Mouse (Mus musculus): ENCODE results near the gene Rasgef1b.

The Rasgef1b gene

GRCm38 (mm10) chr5:99599376-99599775 lies 129.5 kb downstream of the Rasgef1b start:
- DNase-seq: peak; percentile 67

GRCm38 (mm10) chr5:99598470-99599110 lies 130.3 kb downstream of the Rasgef1b start:
- no peak for DNase-seq

- DNase-seq: no peak
Measured at GRCm38 (mm10) chr5:99597701-99598100, 131.2 kb downstream of the Rasgef1b start.

DNA sequence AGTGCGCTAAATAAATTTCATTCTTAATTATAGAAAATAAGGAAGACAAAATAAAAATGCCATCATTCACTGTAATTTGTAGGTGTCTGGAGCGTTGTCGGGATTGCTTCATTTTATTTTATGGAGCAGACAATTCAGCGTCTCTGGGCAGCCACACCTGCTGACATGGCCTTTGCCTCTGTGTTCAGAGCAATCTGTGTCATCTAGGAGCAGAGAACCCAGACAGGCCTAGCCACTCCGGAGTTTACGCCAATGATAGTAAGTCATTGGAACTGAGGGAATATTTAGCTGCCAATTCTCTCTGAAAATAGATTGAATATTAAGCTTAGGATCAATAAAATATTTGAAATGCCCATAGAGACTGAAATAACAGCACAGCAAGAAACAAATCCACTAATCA lies 137.5 kb downstream of the Rasgef1b start:
- no peak for DNase-seq

- no peak for DNase-seq
Measured at GRCm38 (mm10) chr5:99590539-99590938, 138.3 kb downstream of the Rasgef1b start.

GRCm38 (mm10) chr5:99587994-99588393 lies 140.9 kb downstream of the Rasgef1b start:
- no peak for DNase-seq

DNA sequence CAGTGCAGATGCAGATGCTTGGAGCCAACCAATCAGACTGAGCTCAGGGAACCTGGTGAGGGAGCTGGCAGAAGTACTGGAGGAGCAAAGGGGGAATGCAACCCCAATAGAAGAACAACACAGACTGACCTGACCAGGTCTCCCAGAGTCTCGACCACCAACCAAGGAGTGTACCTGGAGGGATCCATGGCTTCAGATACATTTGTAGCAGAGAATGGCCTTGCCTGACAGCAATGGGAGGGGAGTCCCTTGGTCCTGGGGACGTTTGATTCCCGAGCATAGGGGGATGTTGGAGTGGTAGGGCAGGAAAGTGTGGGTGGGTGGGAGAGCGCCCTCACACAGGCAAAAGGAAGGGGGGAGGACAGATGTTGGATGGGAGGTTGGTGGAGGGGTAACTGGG lies 141.3 kb downstream of the Rasgef1b start:
- DNase-seq: no peak

- DNase-seq: peak; percentile 52
Measured at GRCm38 (mm10) chr5:99586287-99586686, 142.6 kb downstream of the Rasgef1b start.

DNA sequence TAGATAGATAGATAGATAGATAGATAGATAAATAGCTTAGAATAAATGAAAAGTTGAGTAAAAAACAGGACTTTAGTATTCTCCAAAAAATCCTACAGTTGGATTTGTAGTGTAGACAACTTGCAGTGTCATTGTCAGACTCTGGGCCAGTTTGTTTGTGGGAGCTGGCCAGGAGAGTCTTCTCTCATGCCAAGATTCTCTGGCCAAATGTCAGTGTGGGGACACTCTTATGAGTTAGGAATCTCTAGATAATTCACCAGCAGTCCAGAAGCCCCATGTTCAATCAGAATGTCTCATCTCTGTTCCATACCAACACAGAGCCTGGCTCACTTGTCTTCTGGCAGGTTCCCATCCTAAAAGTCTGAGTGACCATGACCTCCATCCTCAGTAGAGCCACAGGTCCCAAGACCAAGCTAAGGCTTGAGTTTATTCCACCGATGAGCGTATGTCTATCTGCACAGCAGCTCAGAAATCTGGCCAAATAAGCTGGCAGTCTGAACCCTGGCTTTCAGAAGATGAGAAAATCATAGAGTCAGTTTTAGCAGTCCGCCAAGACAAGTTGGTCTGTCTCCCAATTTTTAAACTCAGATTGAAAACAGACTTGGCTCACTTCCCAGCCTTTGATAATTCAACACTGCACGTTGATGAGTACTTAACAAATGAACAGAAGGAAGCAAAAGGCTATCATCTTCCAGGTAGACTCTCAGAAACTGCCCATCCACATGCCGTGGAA lies 143.5 kb downstream of the Rasgef1b start:
- DNase-seq: no peak

- DNase-seq: no peak
Measured at GRCm38 (mm10) chr5:99584266-99584665, 144.6 kb downstream of the Rasgef1b start.

GRCm38 (mm10) chr5:99582055-99582454 lies 146.8 kb downstream of the Rasgef1b start:
- no peak for DNase-seq

DNA sequence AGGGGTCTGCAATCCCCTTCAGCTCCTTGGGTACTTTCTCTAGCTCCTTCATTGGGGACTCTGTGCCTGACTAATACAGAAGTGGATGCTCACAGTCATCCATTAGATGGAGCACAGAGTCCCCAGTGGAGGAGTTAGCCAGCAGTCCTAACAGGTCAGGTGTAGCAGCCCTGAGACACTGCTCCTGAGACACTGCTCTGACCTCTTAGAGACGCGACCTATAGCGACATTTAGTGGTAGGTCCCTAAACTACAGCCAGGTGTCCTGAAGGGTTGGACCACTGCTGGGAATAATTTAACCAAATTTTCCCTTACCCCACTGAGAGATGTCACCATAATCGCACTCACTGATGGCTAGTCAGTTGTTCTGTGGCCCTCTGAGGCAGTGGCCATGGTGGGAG lies 150.2 kb downstream of the Rasgef1b start:
- peak; percentile 77 for DNase-seq

- DNase-seq: no peak
Measured at GRCm38 (mm10) chr5:99575897-99576296, 153.0 kb downstream of the Rasgef1b start.

DNA sequence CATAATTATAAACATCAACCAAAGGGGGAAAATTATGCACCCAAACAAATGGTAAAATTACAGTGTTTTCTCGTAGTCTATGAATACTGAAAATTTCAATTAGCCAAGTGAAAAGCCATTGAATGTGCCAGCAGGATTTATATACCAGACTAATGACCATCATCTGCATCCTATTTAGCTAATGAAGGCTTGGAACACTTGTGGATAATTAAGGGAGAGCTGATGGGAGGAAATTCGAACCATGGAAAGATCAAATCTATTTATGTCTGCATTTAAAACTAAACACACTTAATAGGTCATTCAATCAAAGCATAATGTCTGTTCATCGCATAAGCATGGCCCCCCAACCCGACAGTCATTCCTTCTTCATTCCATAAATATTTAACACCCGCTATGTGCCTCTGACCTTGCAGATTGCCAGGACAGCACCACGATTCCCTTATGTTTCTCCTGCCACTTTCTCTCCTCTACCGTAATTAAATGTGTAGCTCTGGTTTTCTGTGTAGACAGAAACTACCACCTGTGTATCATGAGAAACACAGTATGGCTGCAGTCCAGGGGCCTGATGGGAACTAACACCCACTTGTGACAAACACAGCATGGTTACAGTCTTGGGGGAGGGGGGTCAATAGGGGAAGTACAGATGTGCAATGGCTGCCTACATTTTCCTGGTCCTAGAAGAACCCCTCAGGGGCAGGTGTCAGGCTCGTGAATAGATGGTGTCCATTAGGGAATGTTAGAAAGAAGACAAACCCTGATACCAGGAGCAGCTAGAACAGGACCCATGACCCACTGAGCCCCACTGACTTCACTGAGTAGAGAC lies 164.2 kb downstream of the Rasgef1b start:
- no peak for DNase-seq

- no peak for DNase-seq
Measured at GRCm38 (mm10) chr5:99562096-99562495, 166.8 kb downstream of the Rasgef1b start.

DNA sequence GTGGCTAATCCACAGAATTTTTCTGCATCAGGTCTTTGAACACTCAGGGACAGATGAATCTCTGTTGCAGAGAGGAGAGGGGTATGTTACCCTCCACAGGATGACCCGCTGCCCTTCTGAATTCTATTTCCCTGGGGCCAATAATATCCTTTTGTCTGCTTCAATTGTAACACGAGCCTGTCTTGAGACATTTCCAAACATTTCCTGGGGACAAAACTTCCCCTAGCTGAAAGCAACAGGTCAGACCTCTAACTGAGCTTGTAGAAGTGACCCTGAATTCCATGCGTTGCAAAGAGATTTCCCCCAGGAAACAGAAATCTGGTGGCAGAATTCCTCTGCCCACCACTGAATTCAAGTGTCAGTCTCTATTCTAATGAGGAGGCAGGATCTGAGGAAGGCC lies 169.1 kb downstream of the Rasgef1b start:
- no peak for DNase-seq

DNA sequence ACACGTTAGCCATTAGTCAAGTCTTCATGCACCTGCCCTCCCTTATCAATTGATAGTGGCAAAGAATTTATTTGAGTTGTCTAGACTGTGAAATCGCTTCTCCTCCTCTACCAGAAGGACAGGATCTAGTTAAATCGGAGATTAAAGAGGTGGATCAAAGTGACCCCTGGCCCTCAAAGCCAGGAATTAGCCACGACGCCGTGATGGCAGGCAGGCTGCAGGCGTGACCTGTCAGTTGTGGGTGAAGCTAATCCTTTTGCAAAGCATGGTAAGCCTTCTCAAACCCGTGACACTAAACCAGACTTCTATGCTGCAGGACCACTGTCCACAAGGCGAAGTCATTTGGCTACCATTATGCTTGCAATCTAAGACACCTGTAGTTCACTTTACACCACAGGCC lies 170.6 kb downstream of the Rasgef1b start:
- no peak for DNase-seq

GRCm38 (mm10) chr5:99552645-99553044 lies 176.2 kb downstream of the Rasgef1b start:
- DNase-seq: no peak

- no peak for DNase-seq
Measured at GRCm38 (mm10) chr5:99544664-99545494, 184.0 kb downstream of the Rasgef1b start.

DNA sequence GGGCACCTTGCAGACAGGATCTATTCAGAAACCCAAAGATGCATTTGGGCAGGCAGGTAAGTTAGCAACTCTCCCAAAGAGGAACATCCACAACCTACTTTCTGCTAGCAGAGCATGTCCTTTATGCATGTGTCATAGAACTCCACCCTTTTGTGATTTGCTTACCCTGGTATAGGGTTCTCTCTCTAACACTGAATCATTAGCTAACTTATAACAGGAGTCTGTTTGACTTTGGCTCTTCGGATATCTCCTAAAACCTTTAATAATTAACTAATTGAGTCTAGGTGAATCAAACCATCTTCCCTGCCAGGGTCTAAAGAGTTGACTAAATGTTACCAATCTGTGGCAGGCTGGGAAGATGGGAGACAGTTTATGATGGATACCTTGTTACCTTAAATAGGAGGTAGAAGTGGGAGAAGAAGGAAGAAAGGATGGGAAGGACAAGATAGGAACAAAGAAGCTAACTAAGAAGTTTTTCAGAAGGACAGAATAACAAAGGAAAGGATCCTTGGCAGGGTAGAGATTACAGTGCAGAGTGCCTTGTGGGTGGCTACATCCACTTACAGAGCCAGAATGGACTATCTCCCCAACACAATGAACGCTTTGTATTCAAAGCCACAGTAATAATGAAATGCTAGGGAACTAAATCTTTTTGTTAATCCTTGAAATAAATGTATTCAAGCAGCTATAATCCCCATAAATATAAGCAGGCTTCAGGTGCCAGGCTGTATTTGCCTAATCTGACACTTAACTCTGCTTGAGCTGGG lies 186.7 kb downstream of the Rasgef1b start:
- DNase-seq: peak; percentile 58

DNA sequence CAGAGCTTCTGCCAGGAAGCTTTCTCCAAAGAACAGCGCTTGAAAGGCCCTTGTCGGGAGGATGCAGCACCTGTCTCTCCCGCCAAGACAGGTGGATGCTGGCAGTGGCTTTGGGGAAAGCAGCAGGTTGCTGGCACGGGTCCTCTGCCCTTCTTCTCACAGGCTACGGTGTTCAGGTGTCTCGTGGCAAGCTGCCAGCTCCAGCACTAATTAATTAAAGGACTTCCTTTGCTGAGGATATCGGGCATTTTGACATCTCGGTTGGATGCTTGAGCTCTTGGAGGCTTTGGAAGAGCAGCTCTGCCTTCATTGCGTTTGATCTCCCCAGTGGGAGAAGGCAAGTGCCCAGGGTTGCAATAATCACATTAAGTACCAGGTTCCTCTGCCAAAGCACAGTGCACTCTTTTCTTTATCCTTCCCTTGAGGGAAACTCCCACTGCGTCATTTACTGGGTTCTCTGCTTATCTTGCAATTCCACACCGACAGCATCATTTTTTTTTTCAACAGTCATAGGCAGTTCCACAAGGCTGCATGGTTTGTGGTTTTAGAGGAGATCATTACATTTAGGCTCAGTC lies 187.5 kb downstream of the Rasgef1b start:
- peak; percentile 33 for DNase-seq

- DNase-seq: no peak
Measured at GRCm38 (mm10) chr5:99533416-99533815, 195.4 kb downstream of the Rasgef1b start.

Data from kidney, adult 9 months (tissue).